Mouse (Mus musculus): ENCODE measurements around the gene Hmbs. TPM values are rescaled to one million over a fixed set of nuclear protein-coding genes. Genes with fewer than 3 reads are reported as not detected.

The Hmbs gene
- total and polyA plus RNA-seq, 3 experiments: 80.6 to 92.6 (median 80.7) TPM

DNA sequence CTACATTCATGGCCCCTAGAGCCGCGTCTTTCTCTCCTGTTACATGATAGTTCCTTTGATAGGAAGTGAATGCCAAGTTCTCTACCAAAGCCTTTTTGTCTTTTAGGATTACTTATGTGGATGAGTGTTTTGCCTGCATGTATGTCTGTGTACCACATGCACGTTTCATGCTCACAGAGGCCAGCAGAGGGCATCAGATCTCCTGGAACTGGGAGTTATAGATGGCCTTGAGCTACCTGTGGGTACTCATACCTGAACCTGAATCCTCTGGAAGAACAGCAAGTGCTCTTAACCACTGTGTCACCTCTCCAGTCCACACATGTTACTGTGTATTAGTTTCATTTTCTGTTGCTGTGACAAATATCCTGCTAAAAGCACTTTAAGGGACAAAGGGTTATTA lies 51.5 kb downstream of the Hmbs start:
- DNase-seq: peak; percentile 33

DNA sequence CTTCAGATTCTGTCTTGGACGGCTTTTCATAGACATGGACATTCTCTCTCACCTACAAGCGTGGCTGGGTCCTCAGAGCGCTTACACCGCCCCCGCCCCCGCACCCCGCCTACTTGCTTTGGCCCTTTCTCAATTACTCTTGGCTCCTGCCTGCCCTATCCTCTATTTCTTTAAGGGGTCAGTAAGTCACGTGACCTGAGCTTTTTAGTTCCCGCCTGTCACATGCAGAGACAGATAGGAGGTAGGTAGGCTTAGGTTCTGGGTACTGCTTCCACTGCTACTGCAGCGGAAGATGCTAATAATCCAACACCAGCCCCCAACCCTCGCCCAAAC lies 55.1 kb downstream of the Hmbs start:
- no peak for DNase-seq

DNA sequence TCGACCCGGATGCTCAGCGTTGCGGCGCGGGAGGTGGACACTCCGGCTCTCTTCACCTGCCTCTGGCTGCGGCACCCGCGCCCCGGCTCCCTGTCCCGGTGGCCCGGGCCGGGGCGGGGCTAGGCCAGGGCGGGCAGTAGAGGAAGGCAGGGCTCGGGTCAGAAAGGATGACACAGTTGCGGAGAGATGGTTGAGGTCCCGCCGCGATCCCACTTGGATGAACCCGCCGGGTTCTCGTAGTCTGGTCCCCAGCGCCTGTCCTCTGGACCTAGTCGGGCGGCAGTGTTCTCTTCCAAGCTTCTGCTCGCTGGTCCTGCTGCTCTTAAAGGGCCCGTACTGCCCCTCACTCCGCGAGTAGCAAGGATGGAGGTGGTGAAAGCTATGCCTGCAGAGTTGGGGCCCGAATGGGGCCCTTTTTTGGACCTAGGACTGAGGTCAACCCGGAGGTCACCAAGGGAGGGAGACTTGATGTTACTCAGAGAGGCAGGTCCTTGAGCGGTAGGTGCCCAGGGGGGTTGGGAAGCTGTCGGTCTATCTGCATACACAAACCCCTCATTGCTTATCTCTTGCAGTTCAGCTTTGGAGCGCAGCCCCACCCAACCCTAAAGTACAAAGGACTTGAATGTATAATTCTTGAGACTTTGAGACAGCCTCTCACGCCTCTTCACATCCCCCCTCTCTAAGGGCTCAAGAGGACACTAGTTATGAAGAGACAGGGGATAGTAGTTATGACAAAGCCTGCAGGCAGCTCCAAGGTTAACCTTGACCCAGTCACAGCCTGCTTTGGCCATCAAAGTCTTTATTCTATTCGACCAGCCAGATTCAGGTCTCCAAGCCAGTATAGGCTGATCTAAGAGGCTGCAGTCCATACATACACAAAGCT lies 55.7 kb downstream of the Hmbs start, which contains the start of gene Abcg4:
Gene Abcg4 (minus strand): TSS at position 540 of the 883 bp plus-strand sequence.
- DNase-seq: peak; percentile 78

DNA sequence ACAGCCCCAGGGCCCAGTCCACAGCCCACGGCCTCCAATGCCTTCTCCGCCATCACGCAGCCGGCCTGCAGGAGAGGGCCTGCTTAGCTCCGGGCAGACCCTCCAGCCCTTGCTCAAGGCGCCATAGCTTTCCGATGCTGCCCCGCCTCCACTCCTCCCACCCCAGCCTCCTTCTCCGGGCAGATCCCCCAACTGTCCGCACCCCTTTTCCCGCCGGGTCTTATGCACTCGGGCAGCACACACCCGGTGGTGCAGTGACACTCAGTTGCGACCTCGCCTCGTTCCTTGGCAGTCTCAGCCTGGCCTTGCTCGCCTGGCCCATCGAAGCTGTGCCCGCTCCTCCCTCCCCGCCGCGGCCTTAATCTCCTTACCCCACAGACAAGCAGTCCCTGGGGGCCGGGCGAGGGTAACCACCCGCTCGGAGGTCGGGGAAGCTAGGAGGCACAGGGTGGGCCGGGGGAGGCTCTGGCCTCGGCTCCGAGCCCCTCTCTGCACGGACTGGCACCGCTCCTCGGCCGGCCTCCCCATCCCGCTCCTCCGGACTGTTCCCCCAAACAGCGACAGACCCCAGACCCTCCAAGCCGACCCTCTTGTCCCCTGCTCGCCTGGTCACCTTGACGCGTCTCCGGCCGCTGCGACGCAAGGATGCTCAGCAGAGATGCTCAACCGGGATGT lies 56.5 kb downstream of the Hmbs start:
- DNase-seq: peak; percentile 79

DNA sequence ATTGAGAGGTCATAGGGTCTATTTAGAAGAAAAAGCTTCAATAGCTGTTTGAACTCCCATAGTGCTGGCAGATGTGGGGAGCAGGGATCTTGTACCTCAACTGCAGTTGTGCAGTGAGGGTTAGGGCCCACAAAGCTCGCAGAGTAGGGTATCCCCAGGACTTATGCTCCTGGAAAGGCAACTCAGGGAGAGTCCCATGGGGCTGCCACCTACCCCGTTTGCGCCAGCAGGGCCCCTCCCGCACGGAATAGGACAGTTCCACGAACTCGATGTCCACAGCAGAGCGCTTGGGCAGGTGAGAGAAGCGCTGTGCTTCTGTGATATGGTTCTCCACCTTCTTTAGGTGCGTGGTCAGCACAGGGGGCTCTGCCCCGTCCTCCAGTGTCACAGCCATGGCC lies 57.0 kb downstream of the Hmbs start:
- peak; percentile 20 for DNase-seq

Small RNA genes lying within 50 kb of the gene (microRNA-seq; reads per million reads assigned to microRNA genes)
- 0 reads per million in 2 experiments for gene Gm44335

Other genes with a start within 250 kb of the Hmbs start
- gene Mfrp, start 242.5 kb downstream of the Hmbs start, total RNA-seq (2021): under 1 TPM in 1 of 2 experiments, not detected in 1; 0.10 TPM
- 0.40 TPM in 1 of 2 replicates, not detected in the other for gene Mfrp, start 242.5 kb downstream of the Hmbs start, polyA plus RNA-seq (2012; rRNA removed)
- 10 to 100 TPM; 11.2 to 17.6 TPM for gene C1qtnf5, start 237.0 kb downstream of the Hmbs start, total RNA-seq (2021)
- 32.4 and 34.3 TPM in 2 replicates for gene C1qtnf5, start 237.0 kb downstream of the Hmbs start, polyA plus RNA-seq (2012; rRNA removed)
- under 1 TPM; 0.12 to 0.76 TPM for gene Gm49380, start 230.7 kb downstream of the Hmbs start, total RNA-seq (2021)
- gene Gm49380, start 230.7 kb downstream of the Hmbs start, polyA plus RNA-seq (2012; rRNA removed): 1.1 TPM in 1 of 2 replicates, not detected in the other
- gene Rnf26, start 230.7 kb downstream of the Hmbs start, total RNA-seq (2021): 10 to 100 TPM; 28.7 to 30.4 TPM
- 72.9 and 76.9 TPM in 2 replicates for gene Rnf26, start 230.7 kb downstream of the Hmbs start, polyA plus RNA-seq (2012; rRNA removed)
- gene Mcam, start 209.8 kb downstream of the Hmbs start, total RNA-seq (2021): 10 to 100 TPM; 30.5 to 52.2 TPM
- 24.9 and 39.4 TPM in 2 replicates for gene Mcam, start 209.8 kb downstream of the Hmbs start, polyA plus RNA-seq (2012; rRNA removed)
- 10 to 100 TPM; 26.2 to 31.5 TPM for gene Cbl, start 110.2 kb downstream of the Hmbs start, total RNA-seq (2021)
- 7.8 and 8.7 TPM in 2 replicates for gene Cbl, start 110.2 kb downstream of the Hmbs start, polyA plus RNA-seq (2012; rRNA removed)
- gene Ccdc153, start 103.6 kb downstream of the Hmbs start, total RNA-seq (2021): 1 to 10 TPM; 2.7 to 3.4 TPM
- gene Ccdc153, start 103.6 kb downstream of the Hmbs start, polyA plus RNA-seq (2012; rRNA removed): 0.26 and 0.63 TPM in 2 replicates
- not detected for gene Pdzd3, start 92.8 kb downstream of the Hmbs start, total RNA-seq (2021)
- 0.06 TPM in 1 of 2 replicates, not detected in the other for gene Pdzd3, start 92.8 kb downstream of the Hmbs start, polyA plus RNA-seq (2012; rRNA removed)
- 10 to 100 TPM; 15.7 to 27.8 TPM for gene Nlrx1, start 75.6 kb downstream of the Hmbs start, total RNA-seq (2021)
- gene Nlrx1, start 75.6 kb downstream of the Hmbs start, polyA plus RNA-seq (2012; rRNA removed): 25.3 and 27.7 TPM in 2 replicates
- 10 to 100 TPM; 27.1 to 41.4 TPM for gene Abcg4, start 55.6 kb downstream of the Hmbs start, total RNA-seq (2021)
- gene Abcg4, start 55.6 kb downstream of the Hmbs start, polyA plus RNA-seq (2012; rRNA removed): 84.3 and 86.8 TPM in 2 replicates
- 10 to 100 TPM; 16.6 to 24.9 TPM for gene Hinfp, start 38.6 kb downstream of the Hmbs start, total RNA-seq (2021)
- 13.5 and 13.8 TPM in 2 replicates for gene Hinfp, start 38.6 kb downstream of the Hmbs start, polyA plus RNA-seq (2012; rRNA removed)
- gene C2cd2l, start 23.9 kb downstream of the Hmbs start, total RNA-seq (2021): 10 to 100 TPM; 46.1 to 59.0 TPM
- gene C2cd2l, start 23.9 kb downstream of the Hmbs start, polyA plus RNA-seq (2012; rRNA removed): 100 and 106 TPM in 2 replicates
- 10 to 100 TPM; 28.2 to 36.1 TPM for gene Dpagt1, start 18.2 kb downstream of the Hmbs start, total RNA-seq (2021)
- gene Dpagt1, start 18.2 kb downstream of the Hmbs start, polyA plus RNA-seq (2012; rRNA removed): 55.8 and 68.2 TPM in 2 replicates
- 10 to 100 TPM; 28.1 to 37.4 TPM for gene H2afx, start 9.5 kb downstream of the Hmbs start, total RNA-seq (2021)
- gene H2afx, start 9.5 kb downstream of the Hmbs start, polyA plus RNA-seq (2012; rRNA removed): 124 and 134 TPM in 2 replicates
- gene Vps11, start 17.4 kb upstream of the Hmbs start, total RNA-seq (2021): 10 to 100 TPM; 57.9 to 58.4 TPM
- gene Vps11, start 17.4 kb upstream of the Hmbs start, polyA plus RNA-seq (2012; rRNA removed): 32.2 and 39.4 TPM in 2 replicates
- 100 to 1,000 TPM; 177 to 230 TPM for gene Hyou1, start 35.3 kb upstream of the Hmbs start, total RNA-seq (2021)
- gene Hyou1, start 35.3 kb upstream of the Hmbs start, polyA plus RNA-seq (2012; rRNA removed): 64.3 and 127 TPM in 2 replicates
- 10 to 100 TPM; 14.4 to 15.6 TPM for gene Slc37a4, start 52.6 kb upstream of the Hmbs start, total RNA-seq (2021)
- gene Slc37a4, start 52.6 kb upstream of the Hmbs start, polyA plus RNA-seq (2012; rRNA removed): 27.9 and 33.5 TPM in 2 replicates
- gene Rps25, start 62.9 kb upstream of the Hmbs start, total RNA-seq (2021): 1,000 to 10,000 TPM; 1,025 to 1,177 TPM
- gene Rps25, start 62.9 kb upstream of the Hmbs start, polyA plus RNA-seq (2012; rRNA removed): 21.7 and 23.2 TPM in 2 replicates
- gene Trappc4, start 63.4 kb upstream of the Hmbs start, total RNA-seq (2021): 10 to 100 TPM; 81.3 to 92.1 TPM
- 44.2 and 51.2 TPM in 2 replicates for gene Trappc4, start 63.4 kb upstream of the Hmbs start, polyA plus RNA-seq (2012; rRNA removed)
- 10 to 100 TPM; 14.5 to 21.1 TPM for gene Ccdc84, start 74.3 kb upstream of the Hmbs start, total RNA-seq (2021)
- gene Ccdc84, start 74.3 kb upstream of the Hmbs start, polyA plus RNA-seq (2012; rRNA removed): 12.3 and 23.7 TPM in 2 replicates
- gene Foxr1, start 96.9 kb upstream of the Hmbs start, total RNA-seq (2021): not detected
- gene Foxr1, start 96.9 kb upstream of the Hmbs start, polyA plus RNA-seq (2012; rRNA removed): not detected in 2 replicates
- gene Upk2, start 110.7 kb upstream of the Hmbs start, total RNA-seq (2021): not detected
- not detected in 2 replicates for gene Upk2, start 110.7 kb upstream of the Hmbs start, polyA plus RNA-seq (2012; rRNA removed)
- 10 to 100 TPM; 41.9 to 61.1 TPM for gene Bcl9l, start 138.6 kb upstream of the Hmbs start, total RNA-seq (2021)
- gene Bcl9l, start 138.6 kb upstream of the Hmbs start, polyA plus RNA-seq (2012; rRNA removed): 62.7 and 64.5 TPM in 2 replicates
- gene Cxcr5, start 217.6 kb upstream of the Hmbs start, total RNA-seq (2021): under 1 TPM in 1 of 2 experiments, not detected in 1; 0.17 TPM
- 0.15 and 0.26 TPM in 2 replicates for gene Cxcr5, start 217.6 kb upstream of the Hmbs start, polyA plus RNA-seq (2012; rRNA removed)